Mouse (Mus musculus): ENCODE results near the gene Elp4. TPM values are rescaled to one million over a fixed set of nuclear protein-coding genes. Genes with fewer than 3 reads are reported as not detected.

Gene Elp4
- polyA plus RNA-seq, 1 experiment: 7.4 TPM

DNA sequence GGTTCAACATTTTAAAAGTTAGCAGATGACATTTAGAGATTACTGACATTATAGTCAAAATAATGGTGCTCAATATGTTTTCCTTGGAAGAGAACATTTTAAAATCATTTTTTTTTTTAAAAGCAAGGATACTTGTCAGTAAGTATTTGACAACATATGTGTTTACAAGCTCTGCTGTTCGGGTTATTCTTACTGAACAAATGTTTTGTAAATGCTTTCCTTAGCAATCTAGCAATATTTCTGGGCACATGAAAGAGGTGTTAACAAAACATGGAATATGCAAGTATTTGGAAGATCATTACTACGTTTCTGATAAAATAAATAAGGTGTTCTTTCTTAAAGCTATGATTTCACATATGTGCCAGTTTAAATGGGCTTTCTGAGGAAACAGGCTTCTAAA is 94.1 kb downstream of the Elp4 start:
- TF ChIP-seq POLR2A (IDR thresholded peaks at IDR 0.05; ENCODE audit: borderline replicate concordance, low read depth, low read length): no peak
- no peak for TF ChIP-seq CTCF (IDR thresholded peaks at IDR 0.05; ENCODE audit: low read depth, low read length)
- Histone ChIP-seq H3K4me3 (ENCODE audit: insufficient read depth, low read length) (no peak overlapping the region), H3K4me1 (ENCODE audit: control insufficient read depth, insufficient read depth, low read length) (no peaks in the 10 kb centered on the region), H3K27ac (ENCODE audit: insufficient read depth, low read depth, low read length) (no peak overlapping the region)

DNA sequence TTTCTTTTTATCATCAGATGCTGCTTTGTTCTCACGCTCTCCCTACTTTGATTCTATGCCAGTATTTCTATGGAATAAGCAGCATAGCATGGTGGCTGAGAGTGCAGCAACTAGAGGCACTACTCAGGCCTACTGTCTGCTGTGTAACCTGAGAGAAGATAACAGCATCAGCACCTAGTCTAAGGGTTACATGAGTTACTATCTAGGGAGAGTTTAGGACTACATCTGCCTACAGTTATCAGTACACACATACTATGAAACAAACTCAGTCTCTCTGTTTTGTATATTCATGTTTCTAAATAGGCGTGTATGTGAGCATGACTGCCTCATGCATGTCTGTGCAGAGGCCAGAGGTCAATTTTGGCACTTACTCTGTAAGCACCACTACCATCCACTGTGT is 97.8 kb downstream of the Elp4 start:
- H3K4me3 ChIP-seq (ENCODE audit: insufficient read depth, low read length): no peak overlapping the region
- no peak for TF ChIP-seq CTCF (IDR thresholded peaks at IDR 0.05; ENCODE audit: low read depth, low read length)
- TF ChIP-seq POLR2A (IDR thresholded peaks at IDR 0.05; ENCODE audit: borderline replicate concordance, low read depth, low read length): no peak
- H3K4me1 ChIP-seq (ENCODE audit: control insufficient read depth, insufficient read depth, low read length): no peaks in the 10 kb centered on the region
- H3K27ac ChIP-seq (ENCODE audit: insufficient read depth, low read depth, low read length): no peak overlapping the region

DNA sequence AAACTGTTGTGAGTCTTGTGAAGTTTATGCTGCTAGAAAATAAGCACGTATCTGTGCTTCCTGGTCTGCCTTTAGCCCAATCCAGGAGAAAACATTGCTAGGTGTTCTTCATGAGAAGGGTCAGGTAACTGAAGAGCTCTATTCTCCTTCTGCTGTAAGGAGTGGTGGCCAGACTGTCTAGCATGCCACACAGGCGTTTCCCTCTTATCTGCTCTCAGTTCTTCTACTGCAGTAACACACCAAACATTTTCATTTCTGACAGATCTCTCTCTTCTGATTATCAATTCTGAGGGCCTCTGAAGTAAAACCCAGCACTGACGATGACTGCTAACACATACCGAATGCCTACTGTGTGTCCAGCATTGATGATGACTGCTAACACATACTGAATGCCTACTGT is 98.3 kb downstream of the Elp4 start:
- Histone ChIP-seq H3K4me1 (ENCODE audit: control insufficient read depth, insufficient read depth, low read length) (no peaks in the 10 kb centered on the region), H3K27ac (ENCODE audit: insufficient read depth, low read depth, low read length) (no peak overlapping the region), H3K4me3 (ENCODE audit: insufficient read depth, low read length) (no peak overlapping the region)
- TF ChIP-seq CTCF (IDR thresholded peaks at IDR 0.05; ENCODE audit: low read depth, low read length) (no peak), POLR2A (IDR thresholded peaks at IDR 0.05; ENCODE audit: borderline replicate concordance, low read depth, low read length) (no peak)

DNA sequence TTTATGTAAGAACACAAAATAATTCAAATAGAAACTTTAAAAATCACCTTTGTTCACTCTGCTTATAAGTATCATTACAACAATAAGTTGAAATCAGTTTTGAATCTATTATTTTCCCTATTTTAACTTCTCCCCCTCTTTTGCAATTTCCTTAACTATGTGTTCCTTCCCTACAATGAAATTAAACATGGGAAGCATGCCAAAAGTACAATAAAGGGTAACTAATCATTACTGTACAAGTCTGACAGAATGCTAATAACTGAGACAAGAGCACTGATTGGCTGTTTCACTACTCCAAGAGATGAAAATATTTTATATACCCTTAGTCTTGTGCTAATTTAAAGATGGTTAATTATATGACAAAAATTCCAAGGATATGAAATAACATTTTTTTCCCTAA is 99.2 kb downstream of the Elp4 start:
- Histone ChIP-seq H3K4me3 (ENCODE audit: insufficient read depth, low read length) (no peak overlapping the region), H3K4me1 (ENCODE audit: control insufficient read depth, insufficient read depth, low read length) (no peaks in the 10 kb centered on the region), H3K27ac (ENCODE audit: insufficient read depth, low read depth, low read length) (no peak overlapping the region)
- TF ChIP-seq POLR2A (IDR thresholded peaks at IDR 0.05; ENCODE audit: borderline replicate concordance, low read depth, low read length) (no peak), CTCF (IDR thresholded peaks at IDR 0.05; ENCODE audit: low read depth, low read length) (no peak)

DNA sequence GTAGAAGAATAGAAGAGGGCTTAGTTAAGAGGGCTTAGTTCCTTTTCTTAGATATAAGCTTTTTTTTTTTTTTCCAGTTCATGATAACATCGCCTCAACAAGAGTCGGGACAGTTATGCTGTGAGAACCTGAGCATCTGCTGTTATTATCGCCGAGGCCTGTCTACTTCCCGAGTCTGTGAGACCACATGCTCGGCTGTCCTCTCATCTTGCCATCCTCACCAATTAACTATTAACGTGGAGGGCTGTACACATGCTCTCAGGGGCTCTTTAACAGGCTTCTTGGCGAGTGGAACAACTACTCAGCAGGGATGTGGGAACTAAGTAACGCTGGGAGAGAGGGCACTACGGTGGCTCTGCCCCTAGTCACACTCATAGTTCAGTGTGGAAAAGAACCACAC is 99.9 kb downstream of the Elp4 start:
- no peak for TF ChIP-seq POLR2A (IDR thresholded peaks at IDR 0.05; ENCODE audit: borderline replicate concordance, low read depth, low read length)
- TF ChIP-seq CTCF (IDR thresholded peaks at IDR 0.05; ENCODE audit: low read depth, low read length): no peak
- H3K4me1 ChIP-seq (ENCODE audit: control insufficient read depth, insufficient read depth, low read length): no peaks in the 10 kb centered on the region
- no peak overlapping the region for H3K27ac ChIP-seq (ENCODE audit: insufficient read depth, low read depth, low read length)
- H3K4me3 ChIP-seq (ENCODE audit: insufficient read depth, low read length): no peak overlapping the region

DNA sequence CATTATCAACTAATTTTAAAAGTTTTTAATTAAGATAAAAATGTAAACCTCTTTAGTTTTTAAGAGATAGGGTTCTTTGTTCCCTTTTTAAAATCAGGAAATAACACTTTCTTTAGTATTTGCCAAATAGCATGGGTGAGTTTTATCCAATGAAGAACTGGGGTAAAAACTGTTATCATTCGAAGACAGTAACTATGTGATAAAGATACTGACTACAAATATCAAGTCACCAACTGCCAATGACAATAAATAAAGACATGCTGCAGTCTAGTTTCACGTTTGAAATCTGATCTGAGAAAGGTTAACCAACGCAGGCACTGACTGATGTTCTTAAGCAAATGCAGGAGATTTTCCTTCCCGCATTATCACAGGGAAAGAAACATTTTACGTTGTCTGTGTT is 100.9 kb downstream of the Elp4 start:
- TF ChIP-seq CTCF (IDR thresholded peaks at IDR 0.05; ENCODE audit: low read depth, low read length) (no peak), POLR2A (IDR thresholded peaks at IDR 0.05; ENCODE audit: borderline replicate concordance, low read depth, low read length) (no peak)
- no peak overlapping the region for H3K4me3 ChIP-seq (ENCODE audit: insufficient read depth, low read length)

DNA sequence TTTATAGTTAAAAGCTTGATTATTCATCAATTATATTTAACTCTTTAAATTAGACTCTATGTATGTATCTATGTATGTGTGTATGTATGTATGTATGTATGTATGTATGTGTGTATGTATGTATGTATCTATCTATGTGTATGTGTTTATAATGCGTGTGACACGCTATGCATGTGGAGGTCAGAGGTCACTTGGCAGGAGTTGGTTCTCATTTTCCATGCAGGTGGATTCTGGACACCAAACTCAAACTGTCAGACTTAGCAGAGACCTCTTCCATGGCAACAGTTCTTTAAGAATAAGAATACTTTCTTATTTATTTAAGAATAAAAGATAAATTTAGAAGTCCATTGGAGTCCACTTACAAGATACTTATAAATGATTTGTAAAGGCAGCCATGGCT is 101.5 kb downstream of the Elp4 start:
- TF ChIP-seq POLR2A (IDR thresholded peaks at IDR 0.05; ENCODE audit: borderline replicate concordance, low read depth, low read length): no peak
- no peak for TF ChIP-seq CTCF (IDR thresholded peaks at IDR 0.05; ENCODE audit: low read depth, low read length)
- no peak overlapping the region for H3K27ac ChIP-seq (ENCODE audit: insufficient read depth, low read depth, low read length)
- H3K4me1 ChIP-seq (ENCODE audit: control insufficient read depth, insufficient read depth, low read length): no peaks in the 10 kb centered on the region
- H3K4me3 ChIP-seq (ENCODE audit: insufficient read depth, low read length): no peak overlapping the region

More for the DNA sequence above, 100.9 kb downstream of the Elp4 start:
- Histone ChIP-seq H3K27ac (ENCODE audit: insufficient read depth, low read depth, low read length) (no peak overlapping the region), H3K4me1 (ENCODE audit: control insufficient read depth, insufficient read depth, low read length) (no peaks in the 10 kb centered on the region)

DNA sequence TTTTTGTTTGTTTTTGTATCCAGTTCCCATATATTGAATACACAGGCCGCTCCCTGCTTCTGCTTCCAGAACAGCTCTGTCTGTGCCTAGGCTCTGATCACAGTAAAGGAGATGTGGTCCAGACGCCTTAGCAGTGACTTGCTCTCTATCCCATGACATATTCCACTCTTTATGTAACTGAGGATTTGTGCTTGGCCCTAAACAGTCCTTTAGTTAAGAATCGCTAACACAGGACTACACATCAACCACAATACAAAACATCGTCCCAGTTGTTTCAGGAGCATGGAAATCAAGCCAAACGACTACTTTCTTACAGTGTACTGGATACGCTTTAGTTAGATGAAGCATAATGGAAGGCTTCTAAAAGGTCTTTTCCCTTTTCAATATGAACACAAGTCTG is 102.8 kb downstream of the Elp4 start:
- no peaks in the 10 kb centered on the region for H3K4me1 ChIP-seq (ENCODE audit: control insufficient read depth, insufficient read depth, low read length)
- no peak overlapping the region for H3K27ac ChIP-seq (ENCODE audit: insufficient read depth, low read depth, low read length)
- no peak overlapping the region for H3K4me3 ChIP-seq (ENCODE audit: insufficient read depth, low read length)
- no peak for TF ChIP-seq POLR2A (IDR thresholded peaks at IDR 0.05; ENCODE audit: borderline replicate concordance, low read depth, low read length)
- TF ChIP-seq CTCF (IDR thresholded peaks at IDR 0.05; ENCODE audit: low read depth, low read length): no peak

DNA sequence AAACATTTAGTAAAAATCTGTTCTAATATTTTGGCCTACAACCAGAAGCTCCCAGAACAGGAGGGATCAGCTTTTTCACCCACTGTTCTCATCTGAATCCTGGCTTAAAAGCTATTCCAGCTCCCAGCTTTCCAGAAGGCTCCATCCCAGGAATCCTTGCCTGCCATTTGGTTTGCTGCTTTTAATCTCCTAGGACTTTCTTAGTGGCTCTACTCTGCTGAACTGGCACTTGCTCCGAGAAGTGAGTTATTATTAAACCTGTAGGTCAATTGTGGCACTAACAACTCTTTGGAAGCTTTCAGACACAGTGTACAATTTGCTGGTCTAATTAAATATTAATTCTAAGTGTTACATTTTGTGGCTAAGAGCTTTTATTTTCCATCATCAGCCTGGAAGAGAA is 103.7 kb downstream of the Elp4 start:
- H3K27ac ChIP-seq (ENCODE audit: insufficient read depth, low read depth, low read length): no peak overlapping the region
- no peak overlapping the region for H3K4me3 ChIP-seq (ENCODE audit: insufficient read depth, low read length)
- H3K4me1 ChIP-seq (ENCODE audit: control insufficient read depth, insufficient read depth, low read length): no peaks in the 10 kb centered on the region
- TF ChIP-seq POLR2A (IDR thresholded peaks at IDR 0.05; ENCODE audit: borderline replicate concordance, low read depth, low read length) (no peak), CTCF (IDR thresholded peaks at IDR 0.05; ENCODE audit: low read depth, low read length) (no peak)

DNA sequence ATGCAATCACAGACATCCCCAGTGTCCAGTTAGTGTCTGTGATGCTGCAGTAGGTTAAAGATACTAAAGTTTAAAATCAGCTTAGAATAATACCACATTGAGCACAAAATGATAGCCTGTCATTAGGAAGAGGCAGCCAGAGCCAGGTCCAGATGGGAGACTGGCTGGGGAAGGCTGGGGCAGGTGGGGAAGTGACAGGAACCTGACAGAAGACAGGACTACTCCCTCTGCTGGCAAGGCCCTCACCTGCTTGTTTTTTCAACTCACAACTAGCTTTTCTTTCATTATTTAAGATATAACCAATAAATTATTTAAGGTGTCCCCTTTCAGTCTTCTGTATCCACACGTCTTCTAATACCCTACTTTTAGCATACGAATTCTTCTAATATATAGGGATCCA is 104.5 kb downstream of the Elp4 start:
- H3K27ac ChIP-seq (ENCODE audit: insufficient read depth, low read depth, low read length): no peak overlapping the region
- no peak for TF ChIP-seq POLR2A (IDR thresholded peaks at IDR 0.05; ENCODE audit: borderline replicate concordance, low read depth, low read length)
- TF ChIP-seq CTCF (IDR thresholded peaks at IDR 0.05; ENCODE audit: low read depth, low read length): no peak
- H3K4me1 ChIP-seq (ENCODE audit: control insufficient read depth, insufficient read depth, low read length): no peaks in the 10 kb centered on the region
- H3K4me3 ChIP-seq (ENCODE audit: insufficient read depth, low read length): no peak overlapping the region

DNA sequence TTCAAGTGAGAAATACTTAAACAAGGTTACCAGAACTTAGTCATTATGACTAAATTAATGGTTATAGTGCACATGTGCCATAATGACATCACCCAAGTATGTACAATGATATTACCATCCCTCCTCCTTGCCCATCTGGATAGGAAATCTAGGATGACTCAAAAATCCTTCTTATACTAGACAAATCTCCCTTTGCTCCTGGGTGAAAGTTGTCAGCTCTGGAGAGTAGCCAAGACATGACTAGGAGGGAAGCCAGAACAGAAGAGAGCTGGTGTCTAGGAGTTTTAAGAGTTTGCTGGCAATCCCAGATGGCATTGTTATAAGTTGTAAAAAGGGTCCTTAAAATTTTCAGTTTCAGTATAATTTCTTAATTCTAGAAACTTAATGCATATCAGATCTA is 106.5 kb downstream of the Elp4 start:
- TF ChIP-seq POLR2A (IDR thresholded peaks at IDR 0.05; ENCODE audit: borderline replicate concordance, low read depth, low read length) (no peak), CTCF (IDR thresholded peaks at IDR 0.05; ENCODE audit: low read depth, low read length) (no peak)
- no peak overlapping the region for H3K27ac ChIP-seq (ENCODE audit: insufficient read depth, low read depth, low read length)
- H3K4me1 ChIP-seq (ENCODE audit: control insufficient read depth, insufficient read depth, low read length): no peaks in the 10 kb centered on the region
- no peak overlapping the region for H3K4me3 ChIP-seq (ENCODE audit: insufficient read depth, low read length)

Measured in bone marrow macrophage, adult 2 months (primary cell).